Mouse (Mus musculus): ENCODE data around the gene Rrp1b. TPM values are rescaled to one million over a fixed set of nuclear protein-coding genes. Genes with fewer than 3 reads are reported as not detected.

The Rrp1b gene
- 5.2 and 9.1 TPM in 2 replicates for polyA plus RNA-seq (2012; rRNA removed)
- polyA plus RNA-seq (2014; fragmentation: Nextera tagmentation; extraction: Ambion mirVana) = 17.7 and 22.1 TPM in 2 replicates

GRCm38 (mm10) chr17:32035609-32036508, at the start of gene Rrp1b, which contains the start of gene Hsf2bp:
Gene Rrp1b (plus strand): TSS chr17:32036100.
Gene Hsf2bp (minus strand): TSS chr17:32036349.
- Histone ChIP-seq H3K4me2 (ENCODE audit: low read depth) (peak within 1 kb of the TSS; percentile 83), H3K9ac (replicated peaks) (peak within 1 kb of the TSS; percentile 57), H3K36me3 (replicated peaks; ENCODE audit: control insufficient read depth, insufficient read depth, low read depth) (no peaks in the 10 kb centered on the region; the same call in 1 of the 2 replicates), H3K9me3 (ENCODE audit: control insufficient read depth, low read length) (no peaks in the 10 kb centered on the region), H3K4me1 (replicated peaks; ENCODE audit: control insufficient read depth in 2 of 2, insufficient read depth in 2 of 2, low read length in 1 of 2) (peaks cover 7 to 15% of the 10 kb centered on the region in 2 experiments; a peak in 3 of 4 replicates), H3K4me3 (ENCODE audit: insufficient read depth in 1 of 2, low read depth in 2 of 2, low read length in 2 of 2) (peak within 1 kb of the TSS; percentile 90 to 95), H3K27ac (no peak within 1 kb of the TSS), H3K27me3 (ENCODE audit: control insufficient read depth, insufficient read depth, low read length) (no peaks in the 10 kb centered on the region)
- DNase-seq (ENCODE audit: low read depth in 3 of 3, low spot score in 3 of 3) (peak; percentile 50 to 55 (median 51)), ATAC-seq (ENCODE audit: insufficient read depth) (peak; percentile 88)
- TF ChIP-seq CTCF (IDR thresholded peaks at IDR 0.05; ENCODE audit: low read depth) (no peak), EP300 (IDR thresholded peaks at IDR 0.05; ENCODE audit: low read depth) (no peak)
- 6% methylated on average over 52 of the region's 52 CpGs for WGBS (ENCODE audit: insufficient replicate concordance)

GRCm38 (mm10) chr17:31986915-31987314, 49.0 kb upstream of the Rrp1b start:
- no peak overlapping the region for H3K4me2 ChIP-seq (ENCODE audit: low read depth)
- H3K27me3 ChIP-seq (ENCODE audit: control insufficient read depth, insufficient read depth, low read length) = no peaks in the 10 kb centered on the region
- WGBS (ENCODE audit: insufficient replicate concordance) = 71% methylated on average over 1 of the region's 1 CpGs
- H3K9ac ChIP-seq (replicated peaks) = no peak overlapping the region
- no peaks in the 10 kb centered on the region for H3K9me3 ChIP-seq (ENCODE audit: control insufficient read depth, low read length)
- no peak overlapping the region for H3K4me3 ChIP-seq (ENCODE audit: insufficient read depth in 1 of 2, low read depth in 2 of 2, low read length in 2 of 2)
- ATAC-seq (ENCODE audit: insufficient read depth) = no peak
- H3K27ac ChIP-seq = no peak overlapping the region
- no peaks in the 10 kb centered on the region for H3K36me3 ChIP-seq (replicated peaks; ENCODE audit: control insufficient read depth, insufficient read depth, low read depth)
- TF ChIP-seq EP300 (IDR thresholded peaks at IDR 0.05; ENCODE audit: low read depth) (no peak), CTCF (IDR thresholded peaks at IDR 0.05; ENCODE audit: low read depth) (no peak)
- DNase-seq (ENCODE audit: low read depth in 3 of 3, low spot score in 3 of 3) = no peak
- H3K4me1 ChIP-seq (replicated peaks; ENCODE audit: control insufficient read depth in 2 of 2, insufficient read depth in 2 of 2, low read length in 1 of 2) = peaks cover 0 to 2% of the 10 kb centered on the region in 2 experiments; a peak in 2 of 4 replicates

- no peak overlapping the region for H3K4me2 ChIP-seq (ENCODE audit: low read depth)
- peaks cover 0 to 7% of the 10 kb centered on the region in 2 experiments; a peak in 2 of 4 replicates for H3K4me1 ChIP-seq (replicated peaks; ENCODE audit: control insufficient read depth in 2 of 2, insufficient read depth in 2 of 2, low read length in 1 of 2)
- whole genome bisulfite sequencing (ENCODE audit: insufficient replicate concordance) = 66% methylated on average over 2 of the region's 2 CpGs
- no peaks in the 10 kb centered on the region for H3K9me3 ChIP-seq (ENCODE audit: control insufficient read depth, low read length)
- H3K27me3 ChIP-seq (ENCODE audit: control insufficient read depth, insufficient read depth, low read length) = no peaks in the 10 kb centered on the region
- H3K36me3 ChIP-seq (replicated peaks; ENCODE audit: control insufficient read depth, insufficient read depth, low read depth) = no peaks in the 10 kb centered on the region
- no peak overlapping the region for H3K4me3 ChIP-seq (ENCODE audit: insufficient read depth in 1 of 2, low read depth in 2 of 2, low read length in 2 of 2)
- DNase-seq (ENCODE audit: low read depth in 3 of 3, low spot score in 3 of 3) (no peak), ATAC-seq (ENCODE audit: insufficient read depth) (no peak)
- TF ChIP-seq EP300 (IDR thresholded peaks at IDR 0.05; ENCODE audit: low read depth) (no peak), CTCF (IDR thresholded peaks at IDR 0.05; ENCODE audit: low read depth) (no peak)
- H3K27ac ChIP-seq = no peak overlapping the region
- no peak overlapping the region for H3K9ac ChIP-seq (replicated peaks)
These were observed 46.9 kb upstream of the Rrp1b start for GRCm38 (mm10) chr17:31989035-31989434.

GRCm38 (mm10) chr17:31992004-31992403, 43.9 kb upstream of the Rrp1b start:
- H3K9me3 ChIP-seq (ENCODE audit: control insufficient read depth, low read length) = no peaks in the 10 kb centered on the region
- no peak overlapping the region for H3K27ac ChIP-seq
- H3K4me3 ChIP-seq (ENCODE audit: insufficient read depth in 1 of 2, low read depth in 2 of 2, low read length in 2 of 2) = no peak overlapping the region
- peaks cover 0 to 22% of the 10 kb centered on the region in 2 experiments; a peak in 2 of 4 replicates for H3K4me1 ChIP-seq (replicated peaks; ENCODE audit: control insufficient read depth in 2 of 2, insufficient read depth in 2 of 2, low read length in 1 of 2)
- H3K9ac ChIP-seq (replicated peaks) = no peak overlapping the region
- TF ChIP-seq EP300 (IDR thresholded peaks at IDR 0.05; ENCODE audit: low read depth) = no peak
- no peak for TF ChIP-seq CTCF (IDR thresholded peaks at IDR 0.05; ENCODE audit: low read depth)
- no peak overlapping the region for H3K4me2 ChIP-seq (ENCODE audit: low read depth)
- WGBS (ENCODE audit: insufficient replicate concordance) = 45% methylated on average over 2 of the region's 2 CpGs
- ATAC-seq (ENCODE audit: insufficient read depth) (no peak), DNase-seq (ENCODE audit: low read depth in 3 of 3, low spot score in 3 of 3) (no peak)
- no peaks in the 10 kb centered on the region for H3K27me3 ChIP-seq (ENCODE audit: control insufficient read depth, insufficient read depth, low read length)
- H3K36me3 ChIP-seq (replicated peaks; ENCODE audit: control insufficient read depth, insufficient read depth, low read depth) = no peaks in the 10 kb centered on the region

- H3K9me3 ChIP-seq (ENCODE audit: control insufficient read depth, low read length) = no peaks in the 10 kb centered on the region
- DNase-seq (ENCODE audit: low read depth in 3 of 3, low spot score in 3 of 3) (no peak), ATAC-seq (ENCODE audit: insufficient read depth) (no peak)
- no peak for TF ChIP-seq EP300 (IDR thresholded peaks at IDR 0.05; ENCODE audit: low read depth)
- no peaks in the 10 kb centered on the region for H3K36me3 ChIP-seq (replicated peaks; ENCODE audit: control insufficient read depth, insufficient read depth, low read depth)
- 61% methylated on average over 1 of the region's 1 CpGs for WGBS (ENCODE audit: insufficient replicate concordance)
- H3K4me1 ChIP-seq (replicated peaks; ENCODE audit: control insufficient read depth in 2 of 2, insufficient read depth in 2 of 2, low read length in 1 of 2) = peaks cover 0 to 22% of the 10 kb centered on the region in 2 experiments; a peak in 2 of 4 replicates
- no peaks in the 10 kb centered on the region for H3K27me3 ChIP-seq (ENCODE audit: control insufficient read depth, insufficient read depth, low read length)
- H3K4me2 ChIP-seq (ENCODE audit: low read depth) = no peak overlapping the region
- no peak overlapping the region for H3K4me3 ChIP-seq (ENCODE audit: insufficient read depth in 1 of 2, low read depth in 2 of 2, low read length in 2 of 2)
- H3K9ac ChIP-seq (replicated peaks) = no peak overlapping the region
- no peak overlapping the region for H3K27ac ChIP-seq
These were observed 42.5 kb upstream of the Rrp1b start for GRCm38 (mm10) chr17:31993354-31993753.
